Mouse (Mus musculus): ENCODE data around the gene Fam173a. TPM values are rescaled to one million over a fixed set of nuclear protein-coding genes. Genes with fewer than 3 reads are reported as not detected.
"Not testable (repeated sequence)": the region's sequence is repeated elsewhere in the genome, so short reads cannot be mapped to it uniquely, and the experiment has no call there.

Fam173a gene
- polyA plus RNA-seq, 1 experiment: 91.8 TPM

DNA sequence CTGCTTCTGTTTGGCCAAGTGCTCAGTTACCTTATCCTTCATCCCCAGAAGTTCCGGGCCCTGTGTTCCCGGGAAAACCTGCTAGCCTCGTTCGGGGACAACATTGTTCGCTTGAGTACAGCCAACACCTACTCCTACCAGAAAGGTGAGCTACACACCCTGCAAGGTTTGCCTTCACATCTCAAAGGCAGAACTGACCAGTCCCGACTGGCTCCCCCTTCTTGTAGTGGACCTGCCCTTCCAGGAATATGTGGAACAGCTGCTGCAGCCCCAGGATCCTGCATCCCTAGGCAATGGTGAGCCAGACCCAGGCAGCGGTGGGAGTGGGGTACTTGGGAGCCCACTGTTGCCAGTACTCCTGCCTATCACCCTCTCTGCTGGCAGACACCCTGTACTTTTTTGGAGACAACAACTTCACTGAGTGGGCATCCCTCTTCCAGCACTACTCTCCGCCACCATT, 36.9 kb upstream of the Fam173a start:
- 27% methylated on average over 8 of the region's 8 CpGs for WGBS
- no peak for DNase-seq (ENCODE audit: low read depth, low spot score)

GRCm38 (mm10) chr17:25828712-25829557, 36.2 kb upstream of the Fam173a start, which contains the start of gene Jmjd8:
Jmjd8 (plus strand) TSS chr17:25828867.
- WGBS: under 1% methylated on average over 32 of the region's 32 CpGs
- DNase-seq (ENCODE audit: low read depth, low spot score): no peak

GRCm38 (mm10) chr17:25828223-25828594, 35.5 kb upstream of the Fam173a start:
- DNase-seq (ENCODE audit: low read depth, low spot score): no peak
- 79% methylated on average over 8 of the region's 8 CpGs for WGBS

DNA sequence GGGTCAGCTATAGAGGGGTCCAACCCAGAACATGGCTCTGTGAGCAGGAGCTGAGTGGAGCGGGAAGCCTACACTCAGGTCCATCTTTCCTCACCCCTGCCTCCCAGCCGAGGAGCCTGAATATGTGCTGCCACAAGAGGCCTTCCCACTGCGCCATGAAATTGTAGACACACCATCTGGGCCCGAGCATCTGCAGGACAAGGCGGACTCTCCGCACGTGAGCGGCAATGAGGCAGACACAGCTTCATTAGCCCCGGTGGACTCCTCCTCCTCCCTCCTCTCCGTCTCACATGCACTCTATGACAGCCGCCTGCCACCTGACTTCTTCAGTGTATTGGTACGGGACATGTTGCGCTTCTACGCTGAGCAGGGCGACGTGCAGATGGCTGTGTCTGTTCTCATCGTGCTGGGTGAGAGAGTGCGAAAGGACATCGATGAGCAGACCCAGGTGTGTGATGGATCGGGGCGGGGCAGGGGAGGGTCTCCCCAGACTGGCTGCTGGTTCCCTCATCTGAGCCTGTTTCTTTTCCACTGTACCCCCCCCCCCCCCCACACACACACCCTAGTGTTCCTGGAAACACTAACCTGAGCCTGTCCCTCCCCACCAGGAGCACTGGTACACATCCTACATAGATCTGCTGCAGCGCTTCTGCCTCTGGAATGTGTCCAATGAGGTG, 35.0 kb upstream of the Fam173a start:
- no peak for DNase-seq (ENCODE audit: low read depth, low spot score)
- 92% methylated on average over 22 of the region's 22 CpGs for WGBS

DNA sequence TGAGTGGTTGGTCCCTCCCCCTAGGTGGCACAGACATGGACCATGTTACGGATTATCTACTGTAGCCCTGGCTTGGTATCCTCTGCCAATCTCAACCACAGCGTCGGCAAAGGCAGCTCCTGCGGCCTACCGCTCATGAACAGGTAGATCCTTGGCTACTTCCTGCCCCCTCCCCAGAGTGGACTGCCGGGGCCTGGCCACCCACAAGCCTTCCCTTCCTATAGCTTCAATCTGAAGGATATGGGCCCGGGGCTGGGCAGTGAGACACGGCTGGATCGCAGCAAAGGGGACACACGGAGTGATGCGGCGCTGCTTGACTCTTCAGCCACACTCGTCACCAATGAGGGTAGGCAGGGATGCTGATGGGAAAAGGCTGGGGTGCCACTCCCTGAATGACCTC, 34.3 kb upstream of the Fam173a start:
- 92% methylated on average over 13 of the region's 13 CpGs for WGBS
- no peak for DNase-seq (ENCODE audit: low read depth, low spot score)

- DNase-seq (ENCODE audit: low read depth, low spot score): no peak
- WGBS: 94% methylated on average over 27 of the region's 27 CpGs
Observed at GRCm38 (mm10) chr17:25825984-25826570, 33.4 kb upstream of the Fam173a start.

GRCm38 (mm10) chr17:25825311-25825710, 32.6 kb upstream of the Fam173a start:
- no peak for DNase-seq (ENCODE audit: low read depth, low spot score)
- 92% methylated on average over 6 of the region's 6 CpGs for WGBS

DNA sequence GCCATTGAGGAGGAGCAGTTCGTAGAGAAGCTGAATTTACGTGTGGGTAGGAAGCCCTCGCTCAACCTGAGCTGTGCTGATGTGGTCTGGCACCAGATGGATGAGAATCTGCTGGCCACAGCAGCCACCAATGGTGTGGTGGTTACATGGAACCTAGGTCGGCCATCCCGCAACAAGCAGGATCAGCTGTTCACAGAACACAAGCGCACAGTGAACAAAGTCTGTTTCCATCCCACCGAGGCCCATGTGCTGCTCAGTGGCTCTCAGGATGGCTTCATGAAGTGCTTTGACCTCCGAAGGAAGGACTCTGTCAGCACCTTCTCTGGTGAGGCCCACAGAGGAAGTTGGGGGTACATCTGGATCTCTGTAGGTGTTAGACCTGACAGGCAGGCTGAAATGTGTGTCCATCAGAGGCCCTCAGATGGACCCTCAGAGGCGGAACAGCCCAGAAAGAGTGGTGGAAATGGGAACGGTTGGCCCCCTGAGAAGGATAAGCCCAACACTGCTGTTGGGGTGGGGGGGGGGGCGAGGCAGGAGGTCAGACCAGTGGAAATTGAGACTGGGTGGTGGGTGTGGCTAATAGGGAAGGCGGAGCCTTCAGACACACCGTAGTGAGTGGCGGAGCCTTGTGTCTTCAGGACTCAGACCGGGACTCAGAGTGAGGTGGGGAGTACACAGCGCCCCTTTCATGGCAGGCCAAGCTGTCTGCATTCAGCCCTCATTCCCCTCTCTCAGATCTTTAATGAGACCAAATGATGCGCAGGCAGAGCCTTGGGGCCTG, 31.9 kb upstream of the Fam173a start:
- WGBS: 71% methylated on average over 17 of the region's 17 CpGs
- DNase-seq (ENCODE audit: low read depth, low spot score): no peak

- under 1% methylated on average over 18 of the region's 18 CpGs for WGBS
- DNase-seq (ENCODE audit: low read depth, low spot score): no peak
Observed at GRCm38 (mm10) chr17:25823452-25823851, 30.8 kb upstream of the Fam173a start, which contains the start of gene Wdr24. Wdr24 (plus strand) TSS chr17:25823627.

DNA sequence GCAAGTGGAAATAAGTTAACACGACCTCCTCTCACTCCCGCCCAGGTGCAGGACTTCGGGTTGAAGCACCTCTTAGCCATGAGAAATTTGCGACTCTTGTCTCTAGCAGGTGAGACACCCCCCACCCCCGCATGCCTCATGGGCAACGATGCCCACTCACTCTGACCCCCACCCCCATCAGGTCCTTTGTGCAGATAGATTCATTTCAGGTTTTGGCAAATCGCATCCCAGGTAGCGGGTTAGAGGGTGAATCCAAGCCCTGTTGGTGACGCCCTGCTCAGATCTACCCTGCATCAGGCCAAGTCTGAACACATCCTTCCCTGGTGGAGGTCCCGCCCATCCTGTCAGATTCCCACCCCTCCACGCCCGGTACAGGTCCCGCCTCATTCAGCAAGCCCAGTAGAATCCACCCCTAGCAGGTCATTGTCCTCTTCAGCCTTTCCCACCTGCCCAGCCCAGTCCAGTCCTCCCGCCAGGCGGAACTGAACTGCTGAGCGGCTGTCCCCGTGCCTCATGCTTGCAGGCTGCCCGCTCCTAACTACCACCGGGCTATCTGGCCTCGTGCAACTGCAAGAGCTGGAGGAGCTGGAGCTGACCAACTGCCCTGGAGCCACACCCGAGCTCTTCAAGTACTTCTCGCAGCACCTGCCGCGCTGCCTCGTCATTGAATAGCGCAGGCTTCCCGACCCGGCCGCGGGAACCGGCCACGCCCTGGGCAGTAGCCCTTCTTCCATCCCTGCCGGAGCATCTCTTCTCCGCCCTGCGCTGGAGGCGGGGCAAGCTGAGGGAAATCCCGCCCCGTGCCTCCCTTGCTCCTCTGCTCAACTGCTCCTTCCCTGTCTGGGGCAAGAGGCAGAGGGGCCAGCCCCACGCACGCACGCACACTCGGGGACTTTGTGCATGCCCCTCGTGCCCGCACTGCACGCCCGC, 26.4 kb upstream of the Fam173a start:
- 8% methylated on average over 46 of the region's 46 CpGs for WGBS
- DNase-seq (ENCODE audit: low read depth, low spot score): no peak

DNA sequence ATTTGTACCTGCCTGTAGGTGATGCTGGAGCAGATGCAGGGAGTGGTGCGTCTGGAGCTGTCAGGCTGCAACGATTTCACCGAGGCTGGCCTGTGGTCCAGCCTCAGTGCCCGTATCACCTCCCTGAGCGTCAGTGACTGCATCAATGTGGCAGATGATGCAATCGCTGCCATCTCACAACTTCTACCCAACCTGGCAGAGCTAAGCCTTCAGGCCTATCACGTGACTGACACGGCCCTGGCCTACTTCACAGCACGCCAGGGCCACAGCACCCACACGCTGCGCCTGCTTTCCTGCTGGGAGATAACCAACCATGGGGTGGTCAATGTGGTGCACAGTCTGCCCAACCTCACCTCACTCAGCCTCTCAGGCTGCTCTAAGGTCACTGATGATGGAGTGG, 25.0 kb upstream of the Fam173a start:
- DNase-seq (ENCODE audit: low read depth, low spot score): no peak
- 76% methylated on average over 11 of the region's 11 CpGs for WGBS

DNA sequence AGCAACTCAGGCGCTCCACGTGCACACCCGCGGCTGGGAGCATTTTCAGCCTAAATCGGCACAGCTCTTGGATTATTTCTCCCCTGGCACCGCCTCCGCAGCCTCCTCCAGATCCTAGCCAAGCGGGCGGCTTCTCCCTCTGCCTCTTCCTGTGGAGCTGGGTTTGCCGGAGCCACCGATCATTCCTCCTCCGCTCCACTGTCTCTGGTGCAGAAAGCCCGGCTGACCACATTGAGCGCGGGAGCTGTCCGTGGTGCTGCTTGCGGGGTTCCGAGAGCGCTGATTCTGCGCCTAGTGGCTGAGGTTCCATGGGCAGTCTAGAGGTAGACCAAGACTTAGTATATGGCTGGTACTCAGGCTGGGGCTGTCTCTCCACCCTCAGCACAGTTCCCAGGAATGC, 20.8 kb upstream of the Fam173a start:
- WGBS: 4% methylated on average over 20 of the region's 20 CpGs
- DNase-seq (ENCODE audit: low read depth, low spot score): no peak

- whole genome bisulfite sequencing: 67% methylated on average over 4 of the region's 4 CpGs
- no peak for DNase-seq (ENCODE audit: low read depth, low spot score)
Observed at GRCm38 (mm10) chr17:25810890-25811289, 18.2 kb upstream of the Fam173a start.

DNA sequence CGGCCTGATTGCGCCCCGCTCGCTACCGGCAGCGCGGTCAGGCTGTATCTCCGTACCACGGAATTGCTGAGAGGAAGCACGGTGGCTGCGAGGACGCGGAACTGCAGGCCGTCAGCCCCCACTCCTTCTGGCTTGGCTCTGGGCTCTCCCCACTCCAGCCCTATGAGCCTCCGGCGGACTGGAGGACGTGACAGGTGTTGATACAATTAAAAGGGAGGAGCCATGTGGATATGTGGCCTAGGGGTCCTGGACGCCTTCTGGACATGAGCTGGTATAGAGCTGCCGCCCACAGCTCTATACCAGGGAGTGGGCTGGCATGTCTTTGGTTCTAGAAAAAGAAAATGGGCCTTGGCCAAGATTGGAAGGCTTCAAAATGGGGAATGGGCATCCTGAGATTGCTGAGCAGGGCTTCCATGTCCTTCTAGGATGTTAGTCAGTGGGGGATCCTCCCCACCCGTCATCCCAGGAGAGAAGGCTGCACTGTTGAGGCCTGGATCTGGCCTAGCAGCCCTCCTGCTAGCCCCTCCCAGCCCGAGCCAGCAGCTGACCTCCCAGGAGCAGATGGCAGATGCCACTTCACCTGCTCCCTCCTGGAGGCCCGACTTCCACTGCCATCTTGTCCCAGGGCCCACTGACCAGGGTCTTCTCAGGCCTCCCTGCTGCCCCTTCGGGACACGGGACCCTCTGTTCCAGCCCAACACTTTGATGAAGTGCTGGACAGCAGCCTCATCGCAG, 17.1 kb upstream of the Fam173a start:
- no peak for DNase-seq (ENCODE audit: low read depth, low spot score)
- WGBS: 16% methylated on average over 25 of the region's 25 CpGs

GRCm38 (mm10) chr17:25808789-25809605, 16.3 kb upstream of the Fam173a start, which contains the start of gene Fbxl16:
Fbxl16 (plus strand) TSS chr17:25809085.
- 1% methylated on average over 87 of the region's 100 CpGs for WGBS
- no peak for DNase-seq (ENCODE audit: low read depth, low spot score)

DNA sequence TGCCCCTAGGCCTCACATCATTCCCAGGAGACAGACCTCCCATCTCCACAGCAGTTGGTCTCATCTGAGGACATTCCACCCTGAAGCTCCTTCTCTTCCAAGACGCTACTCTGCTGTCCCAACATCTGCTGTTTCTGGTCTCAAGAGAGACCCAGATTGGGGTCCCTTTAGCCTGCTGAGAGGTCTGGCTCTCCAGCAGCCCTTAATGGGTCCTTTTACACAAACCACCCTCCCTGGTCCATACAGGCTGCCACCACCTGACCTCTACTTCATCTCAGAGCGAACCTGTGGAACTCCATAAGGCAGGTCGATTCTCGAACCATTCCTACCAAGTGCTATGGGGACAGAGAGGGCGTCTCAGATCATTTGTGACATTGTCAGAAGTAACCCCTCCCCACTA, 15.3 kb upstream of the Fam173a start:
- WGBS: 54% methylated on average over 5 of the region's 5 CpGs
- no peak for DNase-seq (ENCODE audit: low read depth, low spot score)

DNA sequence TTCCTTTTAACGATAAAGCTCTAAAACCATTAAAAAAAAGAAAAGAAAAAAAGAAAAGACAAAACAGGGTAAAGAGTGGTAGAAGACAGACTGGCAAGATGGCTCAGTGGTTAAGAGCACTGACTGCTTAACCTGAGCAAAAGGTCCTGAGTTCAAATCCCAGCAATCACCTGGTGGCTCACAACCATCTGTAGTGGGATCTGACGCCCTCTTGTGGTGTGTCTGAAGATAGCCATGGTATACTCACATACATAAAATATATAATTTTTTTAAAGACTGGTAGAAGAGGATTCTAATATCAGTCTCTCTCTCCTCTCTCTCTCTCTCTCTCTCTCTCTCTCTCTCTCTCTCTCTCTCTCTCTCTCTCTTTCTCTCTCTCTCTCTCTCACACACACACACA, 14.8 kb upstream of the Fam173a start:
- not testable (repeated sequence) for DNase-seq (ENCODE audit: low read depth, low spot score)
- WGBS: 37% methylated on average over 2 of the region's 2 CpGs
